Mouse (Mus musculus) inflammation-experienced regulatory T-cells, adult 6 months (primary cell): ENCODE data around the gene Zfp213. TPM values are rescaled to one million over a fixed set of nuclear protein-coding genes. Genes with fewer than 3 reads are reported as not detected.
"Not testable (repeated sequence)": the region's sequence is repeated elsewhere in the genome, so short reads cannot be mapped to it uniquely, and the experiment has no call there.

ENCODE experiments used
- ATAC-seq: one replicate; pipeline ENCODE4 v1.8.0; 2017
- polyA plus RNA-seq, 3 experiments: library from polyadenylated mRNA; unstranded; fragments of 100-300 nt; shearing (Covaris generic); gene quantifications; one replicate each; pipeline ENCODE4 v1.2.1; 2017

Gene Zfp213
- polyA plus RNA-seq: 1 to 10 TPM; 4.0 to 5.5 (median 4.8) TPM

DNA sequence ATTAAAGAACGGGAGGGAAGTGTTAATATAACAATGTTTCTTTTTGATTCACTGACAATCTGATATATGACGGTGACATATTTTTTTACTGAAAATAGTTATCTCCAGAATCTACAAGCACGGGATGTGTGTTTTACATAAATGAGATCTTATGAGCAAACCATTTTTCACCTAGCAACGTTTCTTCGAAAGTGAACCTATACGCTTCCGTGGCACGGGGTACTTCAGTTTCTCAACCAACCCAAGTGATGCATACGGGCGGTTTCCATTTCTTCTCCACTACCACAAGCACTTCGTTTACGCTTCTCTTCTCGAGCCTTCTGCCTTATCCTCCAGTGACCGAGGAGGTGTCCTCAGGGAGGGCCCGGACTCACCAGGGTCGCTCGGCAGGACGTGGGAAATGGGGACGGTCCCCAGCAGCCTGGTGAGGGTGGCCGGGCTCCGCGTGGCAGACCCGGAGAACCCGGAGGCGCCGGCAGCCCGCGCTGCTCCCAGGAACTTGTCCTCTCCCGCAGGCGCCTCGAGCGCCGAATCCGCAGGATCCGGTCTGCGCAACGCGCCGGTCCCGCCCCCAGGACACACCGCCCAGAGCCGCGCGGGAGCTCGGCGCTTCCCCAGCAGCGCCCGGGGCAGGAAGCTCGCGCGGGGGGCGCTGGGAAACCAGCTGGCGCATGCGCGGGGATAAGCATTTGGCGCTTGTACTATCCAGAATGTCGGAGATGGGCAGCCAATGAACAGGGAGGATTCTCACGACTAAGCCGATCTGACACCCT lies at the start of gene Zfp213:
TSS of gene Zfp213 (minus strand) at position 644 of the 773 bp plus-strand sequence.
- peak; percentile 89 for ATAC-seq

DNA sequence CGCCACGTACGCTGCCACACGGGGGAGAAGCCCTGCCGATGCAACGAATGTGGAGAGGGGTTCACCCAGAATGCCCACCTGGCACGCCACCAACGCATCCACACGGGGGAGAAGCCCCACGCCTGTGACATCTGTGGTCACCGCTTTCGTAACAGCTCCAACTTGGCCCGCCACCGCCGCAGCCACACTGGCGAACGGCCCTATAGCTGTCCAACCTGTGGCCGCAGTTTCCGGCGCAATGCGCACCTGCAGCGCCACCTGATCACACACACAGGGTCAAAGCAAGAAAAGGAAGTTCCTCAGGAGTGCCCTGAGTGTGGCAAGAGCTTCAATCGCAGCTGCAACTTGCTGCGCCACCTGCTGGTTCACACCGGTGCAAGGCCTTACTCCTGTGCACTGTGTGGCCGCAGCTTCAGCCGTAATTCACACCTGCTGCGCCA lies 46.3 kb upstream of the Zfp213 start:
- ATAC-seq: peak; percentile 96

DNA sequence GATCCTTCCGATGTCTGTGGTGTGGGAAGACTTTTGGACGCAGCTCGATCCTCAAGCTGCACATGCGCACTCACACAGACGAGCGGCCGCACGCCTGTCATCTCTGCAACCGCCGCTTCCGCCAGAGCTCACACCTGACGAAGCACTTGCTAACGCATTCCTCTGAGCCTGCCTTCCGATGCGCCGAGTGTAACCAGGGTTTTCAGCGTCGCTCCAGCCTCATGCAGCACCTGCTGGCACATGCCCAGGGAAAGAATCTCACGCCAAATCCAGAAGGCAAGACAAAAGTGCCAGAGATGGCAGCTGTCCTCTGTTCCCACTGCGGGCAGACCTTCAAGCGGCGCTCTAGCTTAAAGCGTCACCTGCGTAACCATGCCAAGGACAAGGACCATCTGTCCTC lies 45.6 kb upstream of the Zfp213 start:
- ATAC-seq: no peak

DNA sequence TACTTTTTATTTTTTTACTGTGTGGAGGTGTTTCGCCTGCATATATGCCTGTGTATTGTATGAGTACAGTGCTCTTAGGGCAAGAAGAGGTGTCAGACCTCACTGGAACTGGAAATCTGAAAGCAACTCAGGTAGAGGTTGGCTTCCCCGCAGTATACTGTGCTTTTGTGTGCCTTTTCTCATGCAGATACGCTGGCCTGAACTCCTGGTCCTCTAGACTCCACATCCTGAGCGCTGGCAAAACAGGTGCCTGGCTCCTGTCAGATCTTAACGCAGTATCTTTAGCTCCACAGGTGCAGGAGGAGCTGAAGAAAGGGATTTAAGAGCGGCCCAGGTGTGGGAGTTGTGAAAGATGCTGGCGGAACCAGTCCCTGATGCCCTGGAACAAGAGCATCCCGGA lies 41.2 kb upstream of the Zfp213 start:
- ATAC-seq: no peak

DNA sequence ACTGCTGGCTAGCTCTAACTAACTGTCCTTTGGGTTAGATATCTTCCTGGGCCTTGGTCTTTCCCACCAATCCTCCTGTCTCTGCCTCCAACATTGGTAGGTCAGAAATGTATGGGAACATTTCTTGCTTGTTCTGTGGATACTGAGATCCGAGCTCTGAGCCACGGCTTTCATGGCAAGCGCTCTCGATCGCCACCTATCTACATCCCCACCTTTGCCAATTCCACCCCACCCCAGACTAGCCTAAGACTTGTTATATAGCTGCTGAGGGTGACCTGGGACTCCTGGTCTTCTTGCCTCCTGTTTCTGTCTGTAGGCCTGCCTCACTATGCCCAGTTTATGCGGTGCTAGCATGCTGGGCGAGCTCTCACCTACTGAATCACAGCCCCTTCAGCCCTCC lies 40.4 kb upstream of the Zfp213 start:
- no peak for ATAC-seq

DNA sequence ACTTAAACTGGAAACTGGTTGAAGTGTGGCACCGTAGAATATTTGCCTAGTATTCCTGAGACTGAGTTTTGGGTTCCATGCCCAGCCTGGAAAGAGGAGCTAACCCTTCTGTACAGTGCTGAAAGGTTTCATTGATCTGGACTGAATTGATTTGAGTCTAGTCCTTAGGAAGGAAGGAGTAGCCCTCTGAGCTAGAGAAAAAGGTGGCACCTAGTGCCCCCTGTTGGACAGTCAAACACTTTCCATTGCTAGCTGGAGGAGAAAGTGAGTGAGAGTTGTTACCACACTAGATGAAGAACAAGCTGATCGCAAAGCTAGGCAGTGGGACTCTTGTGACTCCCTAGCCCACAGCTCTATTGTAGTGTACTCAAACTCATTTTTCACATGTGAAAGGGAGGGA lies 39.5 kb upstream of the Zfp213 start:
- ATAC-seq: no peak

DNA sequence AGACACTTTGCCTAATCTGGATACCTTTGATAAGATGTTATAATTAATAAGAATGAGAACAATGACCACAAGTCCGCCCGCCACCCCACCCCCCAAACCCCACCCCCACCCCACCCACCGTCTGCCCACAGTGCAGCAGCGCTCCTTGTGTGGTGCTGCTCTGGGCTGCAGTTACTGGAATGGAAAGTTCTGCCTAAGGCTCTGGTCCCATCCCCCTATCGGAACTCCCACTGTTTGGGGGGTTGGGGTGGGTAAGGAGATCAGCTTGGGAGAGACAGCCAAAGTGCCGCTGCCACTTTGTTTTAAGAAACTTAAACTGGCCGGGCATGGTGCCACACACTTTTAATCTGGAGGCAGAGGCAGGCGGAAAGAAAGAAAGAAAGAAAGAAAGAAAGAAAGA lies 39.0 kb upstream of the Zfp213 start:
- no peak for ATAC-seq

DNA sequence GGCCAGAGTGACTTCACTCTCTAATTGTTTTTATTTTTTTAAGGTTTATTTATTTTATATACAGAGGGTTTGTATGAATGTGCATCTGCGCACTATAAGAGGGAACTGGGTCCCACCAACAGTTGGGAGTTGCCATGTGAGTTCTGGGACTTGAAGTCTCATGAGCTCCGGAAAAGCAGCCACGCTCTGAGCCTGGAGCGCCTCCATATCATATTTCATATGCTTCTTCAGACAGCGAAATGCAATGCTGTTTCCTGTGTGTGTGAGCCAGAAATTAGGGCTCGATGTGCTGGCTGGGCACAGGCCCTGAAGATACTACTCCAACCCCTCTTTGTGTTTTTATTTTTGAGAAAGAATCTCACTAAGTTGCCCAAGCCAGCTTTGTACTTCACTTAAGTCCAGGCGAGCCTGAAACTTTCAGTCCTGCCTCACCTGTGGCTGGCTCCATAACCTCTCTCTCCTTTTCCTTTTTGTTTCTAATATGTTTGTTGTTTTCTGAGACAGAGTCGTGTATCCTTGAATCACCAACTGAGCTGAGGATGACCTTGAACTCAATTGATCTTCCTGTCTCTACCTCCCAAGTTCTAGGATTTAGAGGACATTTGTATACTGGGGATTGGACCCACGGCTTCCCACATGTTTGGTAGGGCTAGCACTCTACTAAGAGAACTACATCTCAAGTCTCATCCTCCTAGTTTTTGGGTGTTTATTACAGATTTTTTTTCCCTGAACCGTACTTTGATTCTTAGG lies 38.0 kb upstream of the Zfp213 start:
- no peak for ATAC-seq

DNA sequence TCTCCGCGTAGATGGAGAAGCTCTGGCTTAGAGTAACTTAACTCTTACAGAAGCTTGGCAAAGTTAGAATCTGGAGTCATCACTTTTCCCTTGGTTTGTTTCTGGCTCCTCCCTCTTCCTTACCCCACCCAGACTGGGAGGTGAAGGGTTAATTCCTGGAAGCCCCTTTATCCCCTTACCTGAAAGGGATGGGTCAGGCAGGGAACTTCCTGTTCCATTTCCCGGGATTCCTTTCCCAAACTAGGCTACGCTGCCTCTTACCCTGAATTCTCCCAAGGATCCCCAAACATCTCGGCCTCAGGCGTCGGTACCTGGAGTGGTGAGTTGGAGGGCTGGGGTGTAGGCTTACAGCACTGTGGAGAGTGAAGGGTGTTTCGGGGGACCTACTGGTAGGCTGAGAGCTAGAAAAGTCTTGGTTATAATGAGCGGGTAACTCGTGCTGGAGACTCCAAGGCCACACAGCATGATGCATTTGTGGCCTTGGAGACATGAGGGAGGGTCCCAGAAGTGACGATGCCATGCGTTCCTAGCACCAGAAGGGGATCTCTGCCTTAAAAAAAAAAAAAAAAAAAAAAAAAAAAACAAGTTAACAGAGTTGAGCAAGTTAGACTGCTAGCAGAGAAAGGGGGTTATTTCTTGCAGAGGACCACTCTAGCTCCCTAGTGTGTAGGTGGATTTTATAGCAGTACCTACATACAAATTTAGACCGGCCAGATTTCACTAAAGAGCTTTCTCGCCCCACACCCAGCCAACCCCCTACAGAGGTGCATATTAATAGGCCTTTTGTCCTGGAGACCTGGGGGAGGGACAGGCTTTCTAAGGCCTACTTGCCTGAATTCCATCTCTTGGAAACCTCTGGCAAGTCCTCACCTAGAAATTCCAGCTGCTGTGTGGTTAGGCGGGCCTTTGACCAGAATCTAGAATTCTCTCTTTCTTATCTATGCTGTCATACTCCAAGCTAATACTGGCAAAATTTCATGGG lies 36.9 kb upstream of the Zfp213 start, which contains the start of gene Zscan10:
TSS of gene Zscan10 (plus strand) at position 216 of the 982 bp plus-strand sequence.
- no peak for ATAC-seq

DNA sequence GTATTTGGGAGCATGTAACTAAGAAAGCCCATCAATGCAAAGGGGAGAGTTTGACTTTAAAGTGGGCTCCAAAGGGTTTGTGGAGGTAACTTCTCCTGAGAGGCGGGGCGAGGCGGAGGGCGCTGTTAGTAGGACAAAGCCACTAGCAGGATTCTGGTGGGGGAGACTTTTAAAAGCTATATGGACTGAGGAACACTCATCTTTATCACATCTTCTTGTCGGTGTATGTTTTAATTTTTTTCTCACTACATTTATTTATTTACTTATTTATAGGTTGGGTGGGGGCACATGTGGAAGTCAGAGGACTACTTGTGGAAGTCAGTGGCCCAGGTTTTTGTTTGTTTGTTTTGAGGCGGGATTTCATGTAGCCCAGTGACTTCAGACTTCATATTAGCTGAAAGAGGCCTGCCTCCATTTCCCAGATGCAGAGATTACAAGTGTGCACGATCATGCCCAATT lies 35.6 kb upstream of the Zfp213 start:
- ATAC-seq: no peak

DNA sequence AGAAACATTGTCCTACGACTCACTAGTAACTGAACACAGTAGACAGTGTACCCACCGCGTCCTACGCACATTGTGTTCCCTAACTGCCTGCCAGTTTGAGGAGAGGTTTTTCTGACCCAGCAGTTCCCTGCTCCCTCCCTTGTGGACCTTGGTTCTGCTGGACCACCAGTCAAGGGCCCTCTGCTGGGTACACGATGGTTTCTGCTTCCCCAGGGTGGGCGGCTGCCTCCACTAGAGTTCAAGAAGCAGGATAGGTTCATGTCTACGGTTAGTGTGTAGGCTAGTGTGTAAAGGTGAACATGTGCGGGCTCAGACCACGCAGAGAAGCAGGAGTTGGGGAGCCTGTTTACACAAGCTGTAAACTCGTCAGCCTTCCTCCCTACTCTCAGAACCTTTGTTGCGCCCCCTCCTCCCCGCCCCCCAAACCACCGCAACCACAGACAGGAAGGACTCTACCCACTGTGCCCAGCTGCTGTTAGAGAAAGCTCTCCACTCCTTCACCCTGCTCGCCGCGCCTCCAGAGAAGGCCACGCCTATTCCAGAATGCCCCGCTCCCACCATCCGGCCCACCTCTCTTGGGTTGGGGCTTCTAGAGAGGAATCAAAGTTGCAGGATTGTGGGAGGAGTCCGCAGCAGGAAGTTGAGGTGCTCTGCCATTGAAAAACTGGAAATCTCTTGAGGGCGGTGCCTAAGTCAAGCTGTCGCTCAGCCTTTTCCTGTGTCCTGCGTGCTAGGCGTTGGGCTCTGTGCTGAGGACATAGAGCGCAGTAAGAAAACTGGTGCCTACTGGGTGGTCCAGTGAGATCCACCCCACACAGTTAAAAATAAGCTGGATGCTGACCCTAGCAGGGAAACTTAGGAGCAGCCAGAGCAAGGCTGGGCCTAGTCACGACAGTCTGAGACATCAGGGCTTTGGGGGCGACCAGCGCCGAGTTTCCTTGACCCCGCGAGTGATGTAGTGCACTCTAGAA lies 34.8 kb upstream of the Zfp213 start, which contains the start of gene Zfp13:
TSS of gene Zfp13 (minus strand) at position 906 of the 971 bp plus-strand sequence.
- peak; percentile 95 for ATAC-seq

DNA sequence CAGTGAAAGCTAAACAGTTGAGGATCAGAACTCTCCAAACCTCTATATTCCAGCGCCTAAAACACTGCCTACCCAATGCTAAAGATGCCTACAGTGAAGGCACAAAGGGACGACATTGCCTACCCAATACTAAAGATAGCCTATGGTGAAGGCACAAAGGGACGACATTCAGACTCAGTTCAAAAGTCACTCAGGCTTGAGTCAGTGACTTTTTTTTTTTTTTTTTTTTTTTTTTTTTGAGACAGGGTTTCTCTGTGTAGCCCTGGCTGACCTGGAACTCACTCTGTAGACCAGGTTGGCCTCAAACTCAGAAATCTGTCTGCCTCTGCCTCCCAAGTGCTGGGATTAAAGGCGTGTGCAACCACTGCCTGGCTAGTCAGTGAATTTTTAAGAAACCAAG lies 31.1 kb upstream of the Zfp213 start:
- not testable (repeated sequence) for ATAC-seq

DNA sequence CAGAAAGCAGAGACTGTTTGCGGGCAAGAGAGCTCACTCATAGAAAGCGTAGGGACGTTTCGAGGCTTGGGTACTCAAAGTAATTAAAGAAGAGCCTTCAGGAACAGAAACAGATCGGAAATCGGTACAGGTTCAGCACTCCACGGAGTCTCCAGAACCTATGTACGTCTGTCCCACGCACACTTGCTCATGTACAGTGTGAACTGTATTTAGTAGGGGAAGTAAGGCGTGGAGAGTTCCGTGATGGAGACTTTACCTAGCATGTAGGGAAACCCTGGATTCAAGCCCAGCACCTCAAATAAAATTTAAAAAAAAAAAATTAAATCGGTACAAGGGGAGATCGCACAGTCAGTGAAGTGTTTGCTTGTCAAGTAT lies 28.9 kb upstream of the Zfp213 start:
- ATAC-seq: peak; percentile 28

DNA sequence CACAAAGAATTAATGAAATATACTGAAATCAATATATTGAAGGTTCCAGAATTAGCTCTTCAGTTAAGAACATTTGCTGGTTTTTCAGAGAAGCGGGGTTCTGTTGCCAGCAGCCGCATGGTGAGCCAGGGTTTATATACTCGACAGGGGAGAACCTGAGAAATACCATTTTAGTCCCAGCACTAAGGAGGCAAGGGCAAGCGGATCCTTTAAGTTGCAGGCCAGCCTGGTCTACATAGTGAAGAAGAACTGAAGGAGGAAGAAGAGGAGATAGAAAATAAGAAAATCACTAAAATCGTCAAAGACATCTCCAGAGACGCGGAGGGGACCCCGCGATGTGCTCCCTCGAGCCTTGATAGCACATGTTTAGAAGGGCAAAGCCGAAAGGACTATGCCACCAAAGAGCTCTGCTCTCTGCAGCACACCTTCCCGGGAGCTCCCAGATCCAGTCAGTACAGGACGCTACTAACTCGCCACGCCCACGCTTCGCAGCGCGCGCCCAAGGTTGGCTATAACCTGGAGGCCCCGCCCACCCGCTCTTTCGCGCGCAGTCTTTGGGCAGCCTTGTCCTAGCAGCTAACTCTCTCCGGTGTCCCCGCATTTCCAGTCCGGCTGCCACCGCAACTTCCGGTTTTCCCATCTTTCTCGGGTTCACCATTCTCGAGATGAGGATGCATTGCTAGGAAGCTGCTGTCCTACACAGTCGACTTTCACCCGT lies 28.3 kb upstream of the Zfp213 start:
- peak; percentile 90 for ATAC-seq

DNA sequence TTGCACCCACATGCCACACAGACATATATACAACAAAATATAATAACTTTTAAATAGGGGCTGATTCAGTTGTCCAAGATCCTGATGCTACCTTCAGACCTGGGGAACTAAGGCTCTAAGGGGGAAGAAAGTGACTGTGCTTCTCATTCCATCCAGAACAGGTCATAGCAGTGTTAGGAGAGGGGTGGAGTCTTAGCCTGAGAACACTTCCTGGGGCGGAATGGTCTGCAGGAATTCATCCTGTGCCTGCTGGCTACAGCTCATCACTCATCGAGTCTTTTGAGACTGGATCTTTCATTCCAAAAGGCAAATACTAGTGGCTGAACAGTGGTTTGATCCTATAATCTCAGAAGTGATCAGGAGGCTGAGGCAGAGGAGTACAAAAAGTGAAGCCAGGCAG lies 23.2 kb upstream of the Zfp213 start:
- ATAC-seq: no peak

DNA sequence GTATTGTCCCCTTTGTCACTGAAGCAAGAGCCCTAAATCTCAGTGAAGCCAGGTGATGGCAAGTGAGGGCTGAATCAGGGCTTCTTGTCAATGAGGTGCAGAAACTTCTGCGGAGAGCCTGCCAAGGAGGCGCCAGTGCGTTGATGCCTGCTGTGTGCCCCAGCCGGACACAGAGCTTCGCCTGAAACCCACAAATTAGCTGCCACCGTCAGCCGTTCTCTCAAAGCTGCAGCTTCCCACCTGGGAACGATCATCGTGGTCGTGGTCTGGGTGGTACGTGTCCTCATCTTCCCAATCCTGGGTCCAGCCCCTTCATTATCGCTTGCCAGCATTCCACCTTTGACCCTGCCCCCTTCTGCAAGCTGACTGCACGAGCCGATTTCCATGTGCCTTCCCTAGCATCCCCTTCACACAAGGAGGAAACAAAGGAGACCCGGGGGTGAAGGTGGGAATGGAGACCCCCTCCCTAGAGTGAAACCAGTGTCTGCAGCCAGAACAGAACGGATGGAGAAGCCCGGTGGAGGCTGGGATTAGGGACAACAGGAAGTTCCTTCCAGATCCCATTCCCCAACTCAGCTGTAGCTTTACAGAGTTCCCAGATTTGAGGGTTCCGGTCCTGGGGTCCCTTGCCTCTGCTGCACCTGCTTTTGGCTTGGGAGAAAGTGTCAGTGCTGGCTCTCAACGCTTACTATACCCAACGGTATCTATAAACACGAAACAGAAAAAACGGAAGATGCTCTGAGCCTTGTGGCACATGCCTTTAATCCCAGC lies 21.9 kb upstream of the Zfp213 start:
- ATAC-seq: no peak

DNA sequence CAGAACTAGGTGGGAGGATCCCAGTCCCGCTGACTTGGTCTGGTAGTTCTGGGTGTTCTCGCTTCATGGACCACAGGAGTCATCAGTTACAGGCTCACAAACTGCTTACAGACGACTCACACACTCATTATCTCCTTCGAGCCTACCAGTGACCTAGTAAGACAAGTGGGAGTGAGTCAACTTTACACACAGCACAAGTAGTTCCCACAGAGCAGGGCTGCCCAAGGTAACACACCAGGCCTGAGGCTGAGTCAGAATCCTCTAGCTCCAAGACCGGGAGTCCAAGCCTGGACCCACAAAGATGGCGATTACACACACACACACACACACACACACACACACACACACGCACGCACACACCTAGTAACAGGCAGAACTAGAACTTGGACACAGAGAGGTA lies 20.7 kb upstream of the Zfp213 start:
- ATAC-seq: no peak

DNA sequence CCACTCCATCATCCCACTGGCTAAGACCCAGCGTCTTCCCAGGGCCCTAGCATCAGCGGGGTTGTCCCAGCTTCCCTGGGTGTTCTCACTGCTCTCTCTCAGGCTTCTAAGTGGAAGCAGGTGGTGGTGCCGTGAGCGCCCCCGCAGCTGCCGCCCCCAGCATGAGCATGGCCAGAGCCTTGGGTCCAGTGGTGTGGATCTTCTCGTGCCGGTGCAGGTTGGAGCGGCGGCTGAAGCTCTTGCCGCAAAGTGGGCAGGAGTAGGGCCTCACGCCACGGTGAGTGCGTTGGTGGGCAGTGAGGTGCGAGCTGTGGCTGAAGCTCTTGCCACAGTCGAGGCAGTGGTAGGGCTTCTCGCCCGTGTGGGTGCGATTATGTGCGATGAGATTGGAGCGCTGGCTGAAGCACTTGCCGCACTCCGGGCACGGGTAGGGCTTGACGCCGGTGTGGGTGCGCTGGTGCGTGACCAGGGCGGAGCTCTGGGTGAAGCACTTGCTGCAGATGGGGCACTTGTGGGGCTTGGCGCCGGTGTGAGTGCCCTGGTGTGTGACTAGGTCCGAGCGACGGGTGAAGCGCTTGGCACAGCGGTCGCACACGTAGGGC lies 12.0 kb upstream of the Zfp213 start:
- no peak for ATAC-seq

DNA sequence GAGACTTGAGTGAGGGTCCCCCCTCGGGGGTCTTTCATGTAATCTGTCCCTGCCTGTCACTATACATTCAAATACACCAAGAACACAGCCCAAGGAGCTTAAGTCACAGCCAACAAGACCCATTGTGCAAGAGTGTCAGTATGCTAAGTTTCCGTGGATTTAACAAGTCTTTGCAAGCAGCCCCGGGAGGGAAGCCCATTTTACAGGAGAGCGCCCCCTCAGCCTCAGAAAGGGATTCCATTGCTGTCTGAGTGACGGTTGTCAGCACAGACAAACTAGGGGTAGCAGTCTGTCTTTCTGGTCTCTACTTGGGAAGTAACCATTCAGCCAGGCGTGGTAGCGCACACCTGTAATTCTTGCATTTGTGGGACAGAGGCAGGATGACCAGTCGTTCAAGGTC lies 10.1 kb upstream of the Zfp213 start:
- no peak for ATAC-seq
